ENCODE assay signal across 29 mouse cellular contexts in genomic region chr10:26870802-26871201, GRCm38 (mm10).
DNase-seq lines count a peak whose midpoint lies in the region; ATAC-seq lines count a peak whose summit lies in the region.
"Had no signal": no experiment of that assay in that cellular context is flagged by ENCODE, and none has a peak within 500 bp of the region (broad histone marks: within the 10 kb centered on the region; RNA-seq: fewer than 3 reads in every experiment).

No protein-coding gene starts in this region.

- peak; percentile 68; the same call in 1 of the 2 replicates for ATAC-seq in forebrain, embryonic 15.5 days (replicated peaks)
- ATAC-seq in forebrain, embryonic 13.5 days: no peak; the same call in 1 of the 2 replicates
- ATAC-seq in midbrain, embryonic 13.5 days: no peak
- no peak for ATAC-seq in midbrain, embryonic 11.5 days (ENCODE audit: low FRiP score)
- ATAC-seq in embryonic facial prominence, embryonic 14.5 days (ENCODE audit: low read depth): 0 out of 2 replicates have a peak, but pooled peaks have one; percentile 33
- ATAC-seq: Patski had no signal

- whole genome bisulfite sequencing in forebrain, embryonic 15.5 days: 39% methylated on average over 2 of the region's 2 CpGs
- WGBS in forebrain, embryonic 13.5 days: 46% methylated on average over 2 of the region's 2 CpGs
- 54% methylated on average over 2 of the region's 2 CpGs for WGBS in midbrain, embryonic 13.5 days
- WGBS in midbrain, embryonic 11.5 days: 54% methylated on average over 2 of the region's 2 CpGs
- WGBS in embryonic facial prominence, embryonic 14.5 days: 62% methylated on average over 2 of the region's 2 CpGs

- H3K9me3 ChIP-seq in forebrain, embryonic 15.5 days: no peaks in the 10 kb centered on the region
- H3K9me3 ChIP-seq in forebrain, embryonic 13.5 days (replicated peaks): no peaks in the 10 kb centered on the region
- no peaks in the 10 kb centered on the region for H3K9me3 ChIP-seq in midbrain, embryonic 13.5 days
- H3K9me3 ChIP-seq in midbrain, embryonic 11.5 days (ENCODE audit: control insufficient read depth, low read length): no peaks in the 10 kb centered on the region
- no peaks in the 10 kb centered on the region for H3K9me3 ChIP-seq in embryonic facial prominence, embryonic 14.5 days (ENCODE audit: control insufficient read depth, low read length)
- H3K9me3 ChIP-seq: embryonic facial prominence, embryonic 12.5 days; G1E; heart, embryonic 15.5 days; limb, embryonic 10.5 days; liver, embryonic 15.5 days; lung, embryonic 15.5 days; megakaryocyte, embryonic 14.5 days; neural tube, embryonic 12.5 days had no signal

- no peaks in the 10 kb centered on the region for H3K4me1 ChIP-seq in forebrain, embryonic 15.5 days
- H3K4me1 ChIP-seq in forebrain, embryonic 13.5 days: no peaks in the 10 kb centered on the region
- H3K4me1 ChIP-seq in midbrain, embryonic 13.5 days (replicated peaks): peaks cover 7% of the 10 kb centered on the region
- no peaks in the 10 kb centered on the region for H3K4me1 ChIP-seq in midbrain, embryonic 11.5 days (ENCODE audit: control insufficient read depth, insufficient read depth, low read length)
- no peaks in the 10 kb centered on the region for H3K4me1 ChIP-seq in embryonic facial prominence, embryonic 14.5 days (ENCODE audit: control insufficient read depth, insufficient read depth, low read length)
- H3K4me1 ChIP-seq: embryonic facial prominence, embryonic 12.5 days; heart, embryonic 15.5 days; liver, embryonic 15.5 days; lung, embryonic 15.5 days; neural tube, embryonic 12.5 days had no signal

- H3K9ac ChIP-seq in forebrain, embryonic 15.5 days (replicated peaks): no peak overlapping the region
- H3K9ac ChIP-seq in forebrain, embryonic 13.5 days: no peak overlapping the region
- H3K9ac ChIP-seq in midbrain, embryonic 13.5 days (replicated peaks): no peak overlapping the region
- H3K9ac ChIP-seq in midbrain, embryonic 11.5 days (ENCODE audit: low read length): no peak overlapping the region
- no peak overlapping the region for H3K9ac ChIP-seq in embryonic facial prominence, embryonic 14.5 days (ENCODE audit: low read depth, low read length)
- H3K9ac ChIP-seq: embryonic facial prominence, embryonic 12.5 days; heart, embryonic 15.5 days; liver, embryonic 15.5 days; lung, embryonic 15.5 days; neural tube, embryonic 12.5 days had no signal

- 0 out of 2 replicates have a peak overlapping the region, but pooled peaks have one; percentile 2 for H3K27ac ChIP-seq in forebrain, embryonic 15.5 days (replicated peaks)
- no peak overlapping the region for H3K27ac ChIP-seq in forebrain, embryonic 13.5 days
- 0 out of 2 replicates have a peak overlapping the region, but pooled peaks have one; percentile 4 for H3K27ac ChIP-seq in midbrain, embryonic 13.5 days
- H3K27ac ChIP-seq in midbrain, embryonic 11.5 days (ENCODE audit: low read depth, low read length): no peak overlapping the region
- H3K27ac ChIP-seq in embryonic facial prominence, embryonic 14.5 days (replicated peaks; ENCODE audit: low read depth, low read length): no peak overlapping the region
- H3K27ac ChIP-seq: embryonic facial prominence, embryonic 12.5 days; heart, embryonic 15.5 days; left cerebral cortex, adult 2 months; limb, embryonic 10.5 days; liver, embryonic 15.5 days; lung, embryonic 15.5 days; neural tube, embryonic 12.5 days had no signal

- no peaks in the 10 kb centered on the region for H3K36me3 ChIP-seq in forebrain, embryonic 15.5 days
- no peaks in the 10 kb centered on the region for H3K36me3 ChIP-seq in forebrain, embryonic 13.5 days (ENCODE audit: poor library complexity, severe bottlenecking)
- H3K36me3 ChIP-seq in midbrain, embryonic 13.5 days: no peaks in the 10 kb centered on the region
- H3K36me3 ChIP-seq in midbrain, embryonic 11.5 days (ENCODE audit: control insufficient read depth, insufficient read depth, low read length): no peaks in the 10 kb centered on the region
- no peaks in the 10 kb centered on the region for H3K36me3 ChIP-seq in embryonic facial prominence, embryonic 14.5 days (ENCODE audit: control insufficient read depth, insufficient read depth, low read length)
- H3K36me3 ChIP-seq: embryonic facial prominence, embryonic 12.5 days; G1E; limb, embryonic 10.5 days; liver, embryonic 15.5 days; lung, embryonic 15.5 days; neural tube, embryonic 12.5 days had no signal

- no peaks in the 10 kb centered on the region for H3K27me3 ChIP-seq in forebrain, embryonic 15.5 days
- H3K27me3 ChIP-seq in forebrain, embryonic 13.5 days: no peaks in the 10 kb centered on the region
- no peaks in the 10 kb centered on the region for H3K27me3 ChIP-seq in midbrain, embryonic 13.5 days
- no peaks in the 10 kb centered on the region for H3K27me3 ChIP-seq in midbrain, embryonic 11.5 days (ENCODE audit: control insufficient read depth, insufficient read depth, low read length)
- H3K27me3 ChIP-seq in embryonic facial prominence, embryonic 14.5 days (replicated peaks; ENCODE audit: control insufficient read depth, insufficient read depth, low read length): no peaks in the 10 kb centered on the region
- H3K27me3 ChIP-seq: CH12.LX; embryonic facial prominence, embryonic 12.5 days; heart, embryonic 15.5 days; liver, embryonic 15.5 days; lung, embryonic 15.5 days; megakaryocyte, embryonic 14.5 days; neural tube, embryonic 12.5 days; Patski had no signal

- no peak overlapping the region for H3K4me2 ChIP-seq in forebrain, embryonic 15.5 days (replicated peaks)
- no peak overlapping the region for H3K4me2 ChIP-seq in forebrain, embryonic 13.5 days
- H3K4me2 ChIP-seq in midbrain, embryonic 13.5 days (replicated peaks): no peak overlapping the region
- H3K4me2 ChIP-seq in midbrain, embryonic 11.5 days: no peak overlapping the region
- H3K4me2 ChIP-seq in embryonic facial prominence, embryonic 14.5 days (ENCODE audit: low read depth, low read length): no peak overlapping the region
- H3K4me2 ChIP-seq: embryonic facial prominence, embryonic 12.5 days; heart, embryonic 15.5 days; liver, embryonic 15.5 days; lung, embryonic 15.5 days; neural tube, embryonic 12.5 days had no signal

- no peak for DNase-seq in midbrain, embryonic 11.5 days (ENCODE audit: low spot score, missing footprints)
- DNase-seq in embryonic facial prominence, embryonic 14.5 days (ENCODE audit: low spot score): peak; percentile 44
- no peak for DNase-seq in ovary, postnatal 36 days (ENCODE audit: low spot score)
- DNase-seq in kidney, adult 18-20 months: no peak
- DNase-seq: adrenal gland, adult 8-10 months; B cell, adult 2 months; cerebellum, adult 2 months; cerebellum, postnatal 25 days; heart, postnatal 36 days; kidney, adult 11 months; layer of hippocampus, adult 9-11 months; liver; lung, postnatal 36 days; thymus, postnatal 14 days had no signal

- no peak overlapping the region for H3K4me3 ChIP-seq in forebrain, embryonic 15.5 days
- no peak overlapping the region for H3K4me3 ChIP-seq in forebrain, embryonic 13.5 days
- H3K4me3 ChIP-seq in midbrain, embryonic 13.5 days (replicated peaks): no peak overlapping the region
- no peak overlapping the region for H3K4me3 ChIP-seq in midbrain, embryonic 11.5 days (ENCODE audit: low read depth, low read length)
- H3K4me3 ChIP-seq in embryonic facial prominence, embryonic 14.5 days (ENCODE audit: low read depth, low read length): no peak overlapping the region
- H3K4me3 ChIP-seq: embryonic facial prominence, embryonic 12.5 days; erythroblast, embryonic 14.5 days; heart, embryonic 15.5 days; left cerebral cortex, adult 2 months; limb, embryonic 10.5 days; liver, embryonic 15.5 days; lung, embryonic 15.5 days; megakaryocyte, embryonic 14.5 days; neural tube, embryonic 12.5 days had no signal

Comparison
In these comparisons a context has a peak if more than half of its experiments do, and no peak if none do; other contexts are left out.
1. ATAC-seq: peak in forebrain, embryonic 15.5 days (single experiment) and embryonic facial prominence, embryonic 14.5 days (single experiment); none in forebrain, embryonic 13.5 days (single experiment), midbrain, embryonic 13.5 days (single experiment) and midbrain, embryonic 11.5 days (single experiment).
2. H3K27ac ChIP-seq: peak in forebrain, embryonic 15.5 days (single experiment) and midbrain, embryonic 13.5 days (single experiment); none in forebrain, embryonic 13.5 days (single experiment), midbrain, embryonic 11.5 days (single experiment) and embryonic facial prominence, embryonic 14.5 days (single experiment).